ENCODE assay signal across 21 mouse cellular contexts in the genomic region with DNA sequence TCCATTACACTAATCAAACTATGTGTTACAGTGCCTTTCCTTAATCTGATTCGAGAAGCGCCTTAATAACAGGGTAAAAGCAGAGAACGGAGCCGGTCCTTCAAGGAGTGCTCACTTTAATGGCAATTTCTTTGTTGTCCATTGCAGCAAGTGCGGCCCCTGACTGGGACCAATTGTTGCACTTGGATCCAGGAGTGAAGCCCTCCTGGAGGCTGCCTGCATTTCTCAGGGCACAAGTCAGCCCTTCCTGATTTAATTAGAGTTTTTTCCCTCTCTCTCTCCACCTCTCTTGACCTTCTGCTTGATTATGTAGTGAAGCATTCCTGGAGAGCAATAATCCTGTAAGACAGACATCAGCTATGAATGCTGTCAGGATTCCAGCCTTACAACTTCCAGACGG.
A peak's percentile ranks its signal among the peaks of the same experiment; 100 is the strongest.
DNase-seq lines count a peak whose midpoint lies in the region; ATAC-seq and TF ChIP-seq lines count a peak whose summit lies in the region.
"Had no signal": no experiment of that assay in that cellular context is flagged by ENCODE, and none has a peak within 500 bp of the region (broad histone marks: within the 10 kb centered on the region; RNA-seq: fewer than 3 reads in every experiment).

No protein-coding gene starts in this region.

- no peak overlapping the region for H3K9ac ChIP-seq in hindbrain, embryonic 11.5 days (ENCODE audit: low read depth, low read length)
- no peak overlapping the region for H3K9ac ChIP-seq in hindbrain, embryonic 12.5 days
- H3K9ac ChIP-seq in forebrain, embryonic 14.5 days (ENCODE audit: low read length), result no peak overlapping the region
- no peak overlapping the region for H3K9ac ChIP-seq in hindbrain, postnatal 0 days (replicated peaks; ENCODE audit: low read length)
- H3K9ac ChIP-seq: embryonic facial prominence, embryonic 15.5 days; heart, embryonic 15.5 days; neural tube, embryonic 15.5 days had no signal

- no peak overlapping the region for H3K4me2 ChIP-seq in hindbrain, embryonic 11.5 days (replicated peaks; ENCODE audit: low read depth, low read length)
- H3K4me2 ChIP-seq in hindbrain, embryonic 12.5 days (replicated peaks), result no peak overlapping the region
- no peak overlapping the region for H3K4me2 ChIP-seq in forebrain, embryonic 14.5 days (ENCODE audit: low read length)
- H3K4me2 ChIP-seq in hindbrain, postnatal 0 days (ENCODE audit: low read depth, low read length), result no peak overlapping the region
- H3K4me2 ChIP-seq: embryonic facial prominence, embryonic 15.5 days; heart, embryonic 15.5 days; neural tube, embryonic 15.5 days had no signal

- no peak overlapping the region for H3K4me3 ChIP-seq in hindbrain, embryonic 11.5 days (ENCODE audit: low read depth, low read length)
- H3K4me3 ChIP-seq in hindbrain, embryonic 12.5 days, result no peak overlapping the region
- H3K4me3 ChIP-seq in forebrain, embryonic 14.5 days (ENCODE audit: low read depth, low read length), result no peak overlapping the region
- H3K4me3 ChIP-seq in hindbrain, postnatal 0 days (ENCODE audit: low read length), result no peak overlapping the region
- H3K4me3 ChIP-seq: embryonic facial prominence, embryonic 15.5 days; heart, embryonic 15.5 days; neural tube, embryonic 15.5 days had no signal

- ATAC-seq in hindbrain, embryonic 11.5 days (ENCODE audit: low FRiP score), result no peak; the same call in 1 of the 2 replicates
- ATAC-seq in hindbrain, embryonic 12.5 days (ENCODE audit: low FRiP score), result no peak
- no peak for ATAC-seq in forebrain, embryonic 14.5 days
- ATAC-seq in erythroid progenitor cell, adult 5-6 weeks (replicated peaks; ENCODE audit: low FRiP score, poor library complexity, severe bottlenecking), result no peak
- ATAC-seq in hindbrain, postnatal 0 days, result no peak
- ATAC-seq: lung, postnatal 0 days; Patski had no signal

- no peak overlapping the region for H3K27ac ChIP-seq in hindbrain, embryonic 11.5 days (ENCODE audit: low read depth, low read length)
- H3K27ac ChIP-seq in hindbrain, embryonic 12.5 days, result no peak overlapping the region
- H3K27ac ChIP-seq in forebrain, embryonic 14.5 days (ENCODE audit: low read depth, low read length), result no peak overlapping the region
- no peak overlapping the region for H3K27ac ChIP-seq in hindbrain, postnatal 0 days
- H3K27ac ChIP-seq: embryonic facial prominence, embryonic 15.5 days; heart, embryonic 15.5 days; macrophage; neural tube, embryonic 15.5 days; stomach, postnatal 0 days had no signal

- no peaks in the 10 kb centered on the region for H3K4me1 ChIP-seq in hindbrain, embryonic 11.5 days (replicated peaks; ENCODE audit: control insufficient read depth, insufficient read depth, low read length)
- H3K4me1 ChIP-seq in hindbrain, embryonic 12.5 days, result peaks cover 8% of the 10 kb centered on the region
- H3K4me1 ChIP-seq in forebrain, embryonic 14.5 days (ENCODE audit: control insufficient read depth, insufficient read depth, low read length), result no peaks in the 10 kb centered on the region
- no peaks in the 10 kb centered on the region for H3K4me1 ChIP-seq in hindbrain, postnatal 0 days (ENCODE audit: insufficient read depth, low read length)

- WGBS in hindbrain, embryonic 11.5 days, result 13% methylated on average over 6 of the region's 6 CpGs
- WGBS in hindbrain, embryonic 12.5 days, result 11% methylated on average over 6 of the region's 6 CpGs
- WGBS in forebrain, embryonic 14.5 days, result 5% methylated on average over 6 of the region's 6 CpGs
- WGBS in hindbrain, postnatal 0 days, result 22% methylated on average over 6 of the region's 6 CpGs

- no peaks in the 10 kb centered on the region for H3K9me3 ChIP-seq in hindbrain, embryonic 11.5 days (ENCODE audit: control insufficient read depth, low read length)
- no peaks in the 10 kb centered on the region for H3K9me3 ChIP-seq in hindbrain, embryonic 12.5 days (replicated peaks)
- no peaks in the 10 kb centered on the region for H3K9me3 ChIP-seq in forebrain, embryonic 14.5 days (replicated peaks; ENCODE audit: control insufficient read depth, low read length)
- no peaks in the 10 kb centered on the region for H3K9me3 ChIP-seq in hindbrain, postnatal 0 days (ENCODE audit: low read length)
- H3K9me3 ChIP-seq: embryonic facial prominence, embryonic 15.5 days; heart, embryonic 15.5 days; neural tube, embryonic 15.5 days had no signal

- DNase-seq in hindbrain, embryonic 11.5 days (ENCODE audit: low spot score), result peak; percentile 10
- peak; percentile 24 for DNase-seq in Muller cell, postnatal 12 days (ENCODE audit: inconsistent ontology term)
- peak; percentile 48 for DNase-seq in embryo, embryonic 10.5 days (ENCODE audit: low spot score)
- DNase-seq in forebrain, embryonic 14.5 days (ENCODE audit: low spot score), result peak; percentile 32
- no peak for DNase-seq in hindbrain, postnatal 0 days (ENCODE audit: low spot score)
- DNase-seq in heart, adult 11 months, result no peak
- DNase-seq: adrenal gland, postnatal 36 days; cerebellum, adult 11 months; cerebellum, adult 9-11 months; gastrocnemius, postnatal 36 days; kidney, adult 18-20 months; right cerebral cortex, postnatal 14 days had no signal

- H3K36me3 ChIP-seq in hindbrain, embryonic 11.5 days (ENCODE audit: control insufficient read depth, insufficient read depth, low read length), result no peaks in the 10 kb centered on the region
- H3K36me3 ChIP-seq in hindbrain, embryonic 12.5 days, result no peaks in the 10 kb centered on the region
- no peaks in the 10 kb centered on the region for H3K36me3 ChIP-seq in forebrain, embryonic 14.5 days (ENCODE audit: control insufficient read depth, insufficient read depth, low read length)
- H3K36me3 ChIP-seq in hindbrain, postnatal 0 days (ENCODE audit: insufficient read depth, low read length), result no peaks in the 10 kb centered on the region
- H3K36me3 ChIP-seq: embryonic facial prominence, embryonic 15.5 days; heart, embryonic 15.5 days; neural tube, embryonic 15.5 days had no signal

- H3K27me3 ChIP-seq in hindbrain, embryonic 11.5 days (ENCODE audit: control insufficient read depth, insufficient read depth, low read length), result no peaks in the 10 kb centered on the region
- H3K27me3 ChIP-seq in hindbrain, embryonic 12.5 days, result no peaks in the 10 kb centered on the region
- no peaks in the 10 kb centered on the region for H3K27me3 ChIP-seq in forebrain, embryonic 14.5 days (replicated peaks; ENCODE audit: control insufficient read depth, insufficient read depth, low read length)
- no peaks in the 10 kb centered on the region for H3K27me3 ChIP-seq in hindbrain, postnatal 0 days (ENCODE audit: insufficient read depth, low read length)
- H3K27me3 ChIP-seq: embryonic facial prominence, embryonic 15.5 days; heart, embryonic 15.5 days; neural tube, embryonic 15.5 days had no signal

- TF ChIP-seq CTCF in hindbrain, postnatal 0 days (IDR thresholded peaks at IDR 0.05; ENCODE audit: low read depth), result no peak

Comparison
In these comparisons a context has a peak if more than half of its experiments do, and no peak if none do; other contexts are left out.
1. DNase-seq: peak in hindbrain, embryonic 11.5 days (single experiment), Muller cell, postnatal 12 days (single experiment), embryo, embryonic 10.5 days (single experiment) and forebrain, embryonic 14.5 days (single experiment); none in hindbrain, postnatal 0 days (single experiment) and heart, adult 11 months (single experiment).